Mouse (Mus musculus) CH12.LX (cell line): Measurements from ENCODE around the gene Clasp2. TPM values are rescaled to one million over a fixed set of nuclear protein-coding genes. Genes with fewer than 3 reads are reported as not detected.

Experiments used
- DNase-seq: peaks from one replicate; pipeline ENCODE4 v3.0.0-alpha.2; 2013; ENCODE audit errors: extremely low read depth
- H3K27ac ChIP-seq: 2 replicates; pipeline ENCODE4 v1.5.1; 2012; ENCODE audit warnings: low read depth, mild to moderate bottlenecking, control low read depth, moderate library complexity; ENCODE audit not compliant: insufficient read depth
- H3K27me3 ChIP-seq: replicated peaks from 2 replicates; pipeline ENCODE3; 2012; ENCODE audit warnings: inconsistent platforms
- H3K36me3 ChIP-seq, 2 experiments: replicated peaks in 1 of 2; 2 replicates each; pipeline versions ENCODE3 to v1.6.1; 2012; ENCODE audit warnings: inconsistent platforms in 1 of 2, low read length in 1 of 2, mild to moderate bottlenecking in 1 of 2, mixed read lengths in 1 of 2, moderate library complexity in 1 of 2; ENCODE audit not compliant: control insufficient read depth in 1 of 2, insufficient read depth in 1 of 2
- H3K4me1 ChIP-seq, 2 experiments: 2 replicates each; pipeline ENCODE4 v1.6.1; 2012; ENCODE audit warnings: inconsistent platforms in 1 of 2, moderate library complexity in 1 of 2; ENCODE audit not compliant: insufficient read depth in 2 of 2, control insufficient read depth in 1 of 2
- H3K4me2 ChIP-seq: 2 replicates; pipeline ENCODE4 v1.6.1; 2012; ENCODE audit warnings: low read depth, mild to moderate bottlenecking, control low read depth; ENCODE audit not compliant: poor library complexity, insufficient read depth, severe bottlenecking
- H3K4me3 ChIP-seq, 3 experiments: fragments of 150-350 bp in 1 of 3; sonication (generic) in 1 of 3; replicated peaks in 1 of 3; 2 replicates each; pipeline versions ENCODE3 to v1.5.1; 2011 to 2012; ENCODE audit warnings: low read depth in 2 of 3, low read length in 2 of 3, mild to moderate bottlenecking in 2 of 3, moderate library complexity in 2 of 3, control low read depth in 1 of 3, improper control_type of control experiment in 1 of 3, inconsistent platforms in 1 of 3, mixed read lengths in 1 of 3; ENCODE audit not compliant: poor library complexity in 1 of 3
- H3K79me2 ChIP-seq: replicated peaks from 2 replicates; pipeline ENCODE4 v1.6.1; 2012; ENCODE audit warnings: mild to moderate bottlenecking, moderate library complexity; ENCODE audit not compliant: control insufficient read depth, poor library complexity, insufficient read depth, severe bottlenecking; ENCODE audit errors: extremely low read depth
- H3K9ac ChIP-seq: 2 replicates; pipeline ENCODE4 v1.6.1; 2012; ENCODE audit warnings: low read depth, mild to moderate bottlenecking, control low read depth, moderate library complexity; ENCODE audit not compliant: insufficient read depth
- H3K9me3 ChIP-seq: replicated peaks from 2 replicates; pipeline ENCODE3; 2012; ENCODE audit warnings: low read length, inconsistent platforms, mixed read lengths
- BHLHE40 ChIP-seq: IDR thresholded peaks from 2 replicates; pipeline ENCODE4 v1.6.1; 2011; ENCODE audit warnings: mild to moderate bottlenecking, low read depth, low read length, improper control_type of control experiment
- CHD1 ChIP-seq: IDR thresholded peaks from 2 replicates; pipeline ENCODE4 v1.6.1; 2012; ENCODE audit warnings: low read depth, low read length, improper control_type of control experiment, inconsistent platforms
- CHD2 ChIP-seq: IDR thresholded peaks from 2 replicates; pipeline ENCODE4 v1.6.1; 2011; ENCODE audit warnings: low read length, improper control_type of control experiment
- E2F4 ChIP-seq: IDR thresholded peaks from 2 replicates; pipeline ENCODE4 v1.6.1; 2011; ENCODE audit warnings: low read depth, low read length, improper control_type of control experiment; ENCODE audit not compliant: insufficient replicate concordance
- ELF1 ChIP-seq: IDR thresholded peaks from 2 replicates; pipeline ENCODE4 v1.6.1; 2014; ENCODE audit warnings: low read depth, mild to moderate bottlenecking, inconsistent platforms, low read length, improper control_type of control experiment
- ETS1 ChIP-seq: conservative IDR thresholded peaks from 2 replicates; pipeline ENCODE4 v1.6.1; 2012; ENCODE audit warnings: low read depth, mild to moderate bottlenecking, inconsistent platforms, low read length, improper control_type of control experiment, moderate library complexity
- GABPA ChIP-seq: IDR thresholded peaks from 2 replicates; pipeline ENCODE4 v1.6.1; 2012; ENCODE audit warnings: low read depth, low read length, improper control_type of control experiment, inconsistent platforms; ENCODE audit not compliant: insufficient replicate concordance
- HCFC1 ChIP-seq: IDR thresholded peaks from 2 replicates; pipeline ENCODE4 v1.6.1; 2012; ENCODE audit warnings: low read depth, mild to moderate bottlenecking, inconsistent platforms, low read length, improper control_type of control experiment
- IRF4 ChIP-seq: IDR thresholded peaks from 2 replicates; pipeline ENCODE4 v1.6.1; 2014; ENCODE audit warnings: low read depth, mild to moderate bottlenecking, inconsistent platforms, low read length, improper control_type of control experiment
- JUN ChIP-seq: IDR thresholded peaks from 2 replicates; pipeline ENCODE4 v1.6.1; 2011; ENCODE audit warnings: low read depth, mild to moderate bottlenecking, low read length, improper control_type of control experiment, moderate library complexity; ENCODE audit not compliant: insufficient read depth
- JUND ChIP-seq: conservative IDR thresholded peaks from 2 replicates; pipeline ENCODE4 v1.6.1; 2011; ENCODE audit warnings: low read depth, low read length, improper control_type of control experiment
- KAT2A ChIP-seq: IDR thresholded peaks from 2 replicates; pipeline ENCODE4 v1.6.1; 2012; ENCODE audit warnings: low read length, improper control_type of control experiment, inconsistent platforms; ENCODE audit not compliant: insufficient replicate concordance
- MAFK ChIP-seq: IDR thresholded peaks from 2 replicates; pipeline ENCODE4 v1.6.1; 2011; ENCODE audit warnings: low read length, improper control_type of control experiment; ENCODE audit not compliant: insufficient replicate concordance
- MAX ChIP-seq: IDR thresholded peaks from 2 replicates; pipeline ENCODE4 v1.6.1; 2011; ENCODE audit warnings: low read length, improper control_type of control experiment
- MAZ ChIP-seq: IDR thresholded peaks from 2 replicates; pipeline ENCODE4 v1.6.1; 2012; ENCODE audit warnings: low read depth, mild to moderate bottlenecking, inconsistent platforms, low read length, improper control_type of control experiment, moderate library complexity
- MEF2A ChIP-seq: IDR thresholded peaks from 2 replicates; pipeline ENCODE4 v1.6.1; 2014; ENCODE audit warnings: low read depth, mild to moderate bottlenecking, inconsistent platforms, low read length, improper control_type of control experiment, borderline replicate concordance
- MXI1 ChIP-seq: IDR thresholded peaks from 2 replicates; pipeline ENCODE4 v1.6.1; 2011; ENCODE audit warnings: mild to moderate bottlenecking, low read depth, low read length, improper control_type of control experiment
- NELFE ChIP-seq: IDR thresholded peaks from 2 replicates; pipeline ENCODE4 v1.6.1; 2011; ENCODE audit warnings: low read depth, low read length, improper control_type of control experiment
- NRF1 ChIP-seq: IDR thresholded peaks from 2 replicates; pipeline ENCODE4 v1.6.1; 2014; ENCODE audit warnings: low read depth, mild to moderate bottlenecking, inconsistent platforms, low read length, improper control_type of control experiment, moderate library complexity
- PAX5 ChIP-seq: IDR thresholded peaks from 2 replicates; pipeline ENCODE4 v1.6.1; 2012; ENCODE audit warnings: low read length, inconsistent platforms, mixed read lengths
- POLR2A ChIP-seq: IDR thresholded peaks from 2 replicates; pipeline ENCODE4 v1.6.1; 2011; ENCODE audit warnings: low read depth, mild to moderate bottlenecking, improper control_type of control experiment, low read length
- POLR2AphosphoS2 ChIP-seq: IDR thresholded peaks from 2 replicates; pipeline ENCODE4 v1.6.1; 2011; ENCODE audit warnings: low read depth, low read length, improper control_type of control experiment
- RAD21 ChIP-seq: IDR thresholded peaks from 2 replicates; pipeline ENCODE4 v1.6.1; 2011; ENCODE audit warnings: low read depth, mild to moderate bottlenecking, low read length, improper control_type of control experiment, moderate library complexity
- SIN3A ChIP-seq: IDR thresholded peaks from 2 replicates; pipeline ENCODE4 v1.6.1; 2012; ENCODE audit warnings: low read length, improper control_type of control experiment, inconsistent platforms
- SMC3 ChIP-seq: IDR thresholded peaks from 2 replicates; pipeline ENCODE4 v1.6.1; 2011; ENCODE audit warnings: low read depth, low read length, improper control_type of control experiment
- TCF12 ChIP-seq: IDR thresholded peaks from 2 replicates; pipeline ENCODE4 v1.6.1; 2014; ENCODE audit warnings: low read depth, mild to moderate bottlenecking, inconsistent platforms, low read length, improper control_type of control experiment
- UBTF ChIP-seq: IDR thresholded peaks from 2 replicates; pipeline ENCODE4 v1.6.1; 2012; ENCODE audit warnings: low read depth, mild to moderate bottlenecking, inconsistent platforms, low read length, improper control_type of control experiment, moderate library complexity
- USF1 ChIP-seq: IDR thresholded peaks from 2 replicates; pipeline ENCODE4 v1.6.1; 2014; ENCODE audit warnings: low read depth, mild to moderate bottlenecking, inconsistent platforms, low read length, improper control_type of control experiment
- ZKSCAN1 ChIP-seq: IDR thresholded peaks from 2 replicates; pipeline ENCODE4 v1.6.1; 2012; ENCODE audit warnings: low read depth, inconsistent platforms, low read length, improper control_type of control experiment, borderline replicate concordance
- ZMIZ1 ChIP-seq: IDR thresholded peaks from 2 replicates; pipeline ENCODE4 v1.6.1; 2012; ENCODE audit warnings: low read depth, mild to moderate bottlenecking, inconsistent platforms, low read length, improper control_type of control experiment
- dilution Hi-C: fragments of 300-500 bp; cut with MboI; formaldehyde crosslinking; loops from 2 replicates; pipeline ENCODE4 v1.14.3; 2020; ENCODE audit warnings: low sequenced_read_pairs; ENCODE audit not compliant: extremely low pct_unique_long_range_greater_than_20kb, extremely low pct_ligation_motif_present
- in situ Hi-C: fragments of 300-500 bp; cut with MboI; formaldehyde crosslinking; loops from 3 replicates; pipeline ENCODE4 v1.14.3; 2019; ENCODE audit warnings: low sequenced_read_pairs, low pct_ligation_motif_present, low pct_unique_long_range_greater_than_20kb, mixed read lengths
- polyA plus RNA-seq: library from polyadenylated mRNA; unstranded; fragments of >175 nt; gene quantifications from 2 replicates; pipeline ENCODE4 v1.2.1, GENCODE M21; 2012; ENCODE audit warnings: low read depth; ENCODE audit not compliant: insufficient read length
- total RNA-seq, 2 experiments: library from RNA; depleted of rRNA; stranded (reverse); fragments of 300-350 nt in 1 of 2; fragments of >200 nt in 1 of 2; gene quantifications; 2 replicates each; pipeline ENCODE4 v1.2.3; 2012 to 2014

Gene Clasp2
- 29.8 and 32.4 TPM in 2 replicates for total RNA-seq (2012; rRNA removed)
- total RNA-seq (2014; rRNA removed): 23.9 and 25.9 TPM in 2 replicates
- polyA plus RNA-seq: 24.9 and 27.0 TPM in 2 replicates

- dilution Hi-C loops (no loop called here), in situ Hi-C loops (loop anchor here (10.0 to 25.0 kb wide), 2 partner anchors 184 to 346 kb away; no protein-coding TSS in a partner anchor)
- Histone ChIP-seq H3K79me2 (peaks cover 23% of the 10 kb centered on the region), H3K36me3 (peaks cover 0 to 5% of the 10 kb centered on the region in 2 experiments), H3K4me1 (peaks cover 11 to 40% of the 10 kb centered on the region in 2 experiments), H3K27me3 (no peaks in the 10 kb centered on the region), H3K4me2 (peak within 1 kb of the TSS; percentile 88), H3K9ac (peak within 1 kb of the TSS; percentile 74), H3K4me3 (peak within 1 kb of the TSS; percentile 84 to 94 (median 88)), H3K9me3 (no peaks in the 10 kb centered on the region), H3K27ac (peak within 1 kb of the TSS; percentile 22)
- peak; percentile 71 for DNase-seq
- TF ChIP-seq KAT2A: 0 out of 2 replicates have a peak, but pooled peaks have one; percentile 35
- no peak; the same call in 1 of the 2 replicates for TF ChIP-seq UBTF
- no peak for TF ChIP-seq MAZ
- no peak for TF ChIP-seq GABPA
- TF ChIP-seq MEF2A: no peak
- no peak for TF ChIP-seq CHD1
- TF ChIP-seq MAX: no peak
- no peak for TF ChIP-seq E2F4
- 0 out of 2 replicates have a peak, but pooled peaks have one; percentile 25 for TF ChIP-seq IRF4
- no peak for TF ChIP-seq MAFK
- TF ChIP-seq SIN3A: peak; percentile 35; the same call in 1 of the 2 replicates
- peak; percentile 10; the same call in 1 of the 2 replicates for TF ChIP-seq ELF1
- no peak for TF ChIP-seq POLR2AphosphoS2
- peak; percentile 85 for TF ChIP-seq POLR2A
- no peak for TF ChIP-seq ZMIZ1
- TF ChIP-seq BHLHE40: no peak
- peak; percentile 60; the same call in 1 of the 2 replicates for TF ChIP-seq HCFC1
- no peak for TF ChIP-seq ETS1
- no peak for TF ChIP-seq JUN
- TF ChIP-seq USF1: no peak
- TF ChIP-seq ZKSCAN1: no peak
- TF ChIP-seq JUND: no peak
- peak; percentile 63; the same call in 1 of the 2 replicates for TF ChIP-seq TCF12
- TF ChIP-seq NRF1: no peak
- peak; percentile 81 for TF ChIP-seq MXI1
- TF ChIP-seq SMC3: no peak
- no peak; the same call in 1 of the 2 replicates for TF ChIP-seq CHD2
- peak; percentile 81 for TF ChIP-seq NELFE
- TF ChIP-seq RAD21: no peak
- TF ChIP-seq PAX5: no peak
Measured at GRCm38 (mm10) chr9:113741108-113741636, at the start of gene Clasp2. TSS of gene Clasp2 (plus strand) at chr9:113741473.
